Mouse (Mus musculus) lung, embryonic 16.5 days (tissue): ENCODE measurements around the gene Gm45261. TPM values are rescaled to one million over a fixed set of nuclear protein-coding genes. Genes with fewer than 3 reads are reported as not detected.

Experiments used
- polyA plus RNA-seq: library from polyadenylated mRNA; unstranded; fragments of >200 nt; fragmentation: Nextera tagmentation; extraction: Ambion mirVana; gene quantifications from 2 replicates; pipeline ENCODE4 v1.2.1, GENCODE M21; 2015

Gm45261 gene
- polyA plus RNA-seq, 1 experiment from 2014 or later = not detected

Other genes starting within 250 kb of the Gm45261 start
- gene Fam124b, start 243.0 kb downstream of the Gm45261 start, polyA plus RNA-seq = 4.7 and 4.8 TPM in 2 replicates
- 27.9 and 29.3 TPM in 2 replicates for gene Cul3, start 121.0 kb downstream of the Gm45261 start, polyA plus RNA-seq